Mouse (Mus musculus) stomach, postnatal 0 days (tissue): ENCODE results near the gene Atp5d. TPM values are rescaled to one million over a fixed set of nuclear protein-coding genes. Genes with fewer than 3 reads are reported as not detected.

Source experiments
- ATAC-seq: fragments of 200-750 bp; cut with Nextera tagmentation; 2 replicates; pipeline ENCODE4 v1.8.0; 2017; ENCODE audit not compliant: low FRiP score, low TSS enrichment
- DNase-seq: peaks from one replicate; pipeline ENCODE4 v3.0.0-alpha.2; 2016; ENCODE audit warnings: low spot score
- H3K27ac ChIP-seq: fragments of 300-500 bp; sonication (generic); replicated peaks from 2 replicates; pipeline ENCODE4 v1.5.1; 2014; ENCODE audit warnings: mild to moderate bottlenecking, control low read depth
- H3K27me3 ChIP-seq: fragments of 300-500 bp; sonication (generic); 2 replicates; pipeline ENCODE4 v1.6.1; 2014; ENCODE audit warnings: low read length; ENCODE audit not compliant: control insufficient read depth, insufficient read depth
- H3K36me3 ChIP-seq: fragments of 300-500 bp; sonication (generic); 2 replicates; pipeline ENCODE4 v1.6.1; 2014; ENCODE audit warnings: low read length, mixed read lengths; ENCODE audit not compliant: control insufficient read depth, insufficient read depth
- H3K4me1 ChIP-seq: fragments of 300-500 bp; sonication (generic); replicated peaks from 2 replicates; pipeline ENCODE4 v1.6.1; 2014; ENCODE audit warnings: antibody characterized with exemption; ENCODE audit not compliant: control insufficient read depth, insufficient read depth
- H3K4me2 ChIP-seq: fragments of 300-500 bp; sonication (generic); replicated peaks from 2 replicates; pipeline ENCODE4 v1.6.1; 2014; ENCODE audit warnings: low read depth, mild to moderate bottlenecking, control low read depth, moderate library complexity
- H3K4me3 ChIP-seq: fragments of 300-500 bp; sonication (generic); 2 replicates; pipeline ENCODE4 v1.5.1; 2014; ENCODE audit warnings: low read depth, low read length, control low read depth
- H3K9ac ChIP-seq: fragments of 300-500 bp; sonication (generic); 2 replicates; pipeline ENCODE4 v1.6.1; 2014; ENCODE audit warnings: mild to moderate bottlenecking, low read length, control low read depth, mixed read lengths
- H3K9me3 ChIP-seq: fragments of 300-500 bp; sonication (generic); 2 replicates; pipeline ENCODE4 v1.6.1; 2016; ENCODE audit warnings: low read length; ENCODE audit not compliant: control insufficient read depth
- CTCF ChIP-seq: IDR thresholded peaks from 2 replicates; pipeline ENCODE4 v1.5.1; 2016; ENCODE audit warnings: antibody characterized with exemption, low read depth, mild to moderate bottlenecking, moderate library complexity
- EP300 ChIP-seq: optimal IDR thresholded peaks from 2 replicates; pipeline ENCODE3; 2016; ENCODE audit warnings: antibody characterized with exemption
- WGBS: fragments of 180-500 bp; shearing (Covaris S2); extraction: QIAGEN DNeasy Blood & Tissue Kit; methylation state at CpG from one replicate; pipeline ENCODE4 v1.1.7; 2014; 5-methylcytosine and 5-hydroxymethylcytosine counted together
- polyA plus RNA-seq: library from polyadenylated mRNA; unstranded; fragments of >200 nt; fragmentation: Nextera tagmentation; extraction: Ambion mirVana; gene quantifications from 2 replicates; pipeline ENCODE4 v1.2.1, GENCODE M21; 2015

The Atp5d gene
- polyA plus RNA-seq, 1 experiment from 2014 or later: 705 TPM

- Histone ChIP-seq H3K4me1 (peaks cover 12% of the 10 kb centered on the region), H3K27me3 (no peaks in the 10 kb centered on the region), H3K4me3 (no peak overlapping the region), H3K36me3 (no peaks in the 10 kb centered on the region), H3K4me2 (no peak overlapping the region), H3K9ac (no peak overlapping the region), H3K27ac (no peak overlapping the region), H3K9me3 (no peaks in the 10 kb centered on the region)
- WGBS: 72% methylated on average over 5 of the region's 5 CpGs
- no peak for TF ChIP-seq CTCF
- no peak for TF ChIP-seq EP300
- no peak for ATAC-seq
- DNase-seq: no peak
These were observed 42.9 kb upstream of the Atp5d start for GRCm38 (mm10) chr10:80095547-80095946.

- no peaks in the 10 kb centered on the region for H3K27me3 ChIP-seq
- H3K9ac ChIP-seq: no peak overlapping the region
- 12% methylated on average over 5 of the region's 7 CpGs for WGBS
- H3K27ac ChIP-seq: no peak overlapping the region
- ATAC-seq (0 out of 2 replicates have a peak, but pooled peaks have one; percentile 6), DNase-seq (peak; percentile 68)
- TF ChIP-seq EP300: no peak
- TF ChIP-seq CTCF: no peak
- 0 out of 2 replicates have a peak overlapping the region, but pooled peaks have one; percentile 2 for H3K4me2 ChIP-seq
- H3K4me1 ChIP-seq: peaks cover 14% of the 10 kb centered on the region
- H3K4me3 ChIP-seq: no peak overlapping the region
- H3K36me3 ChIP-seq: no peaks in the 10 kb centered on the region
- no peaks in the 10 kb centered on the region for H3K9me3 ChIP-seq
These were observed 41.2 kb upstream of the Atp5d start for GRCm38 (mm10) chr10:80097275-80097674.

- Histone ChIP-seq H3K4me2 (no peak overlapping the region), H3K27ac (peak overlapping the region; percentile 49), H3K27me3 (no peaks in the 10 kb centered on the region), H3K4me1 (peaks cover 11% of the 10 kb centered on the region), H3K36me3 (no peaks in the 10 kb centered on the region), H3K9ac (no peak overlapping the region), H3K4me3 (no peak overlapping the region), H3K9me3 (no peaks in the 10 kb centered on the region)
- no peak for DNase-seq
- no peak for ATAC-seq
- TF ChIP-seq CTCF (no peak), EP300 (no peak)
- 59% methylated on average over 5 of the region's 5 CpGs for WGBS
These were observed 39.8 kb upstream of the Atp5d start for GRCm38 (mm10) chr10:80098630-80099029.

- WGBS: 39% methylated on average over 11 of the region's 11 CpGs
- Histone ChIP-seq H3K4me2 (peak overlapping the region; percentile 99), H3K27ac (peak overlapping the region; percentile 35), H3K9ac (peak overlapping the region; percentile 31; the same call in 1 of the 2 replicates), H3K9me3 (no peaks in the 10 kb centered on the region), H3K27me3 (no peaks in the 10 kb centered on the region), H3K4me3 (peak overlapping the region; percentile 92), H3K4me1 (peaks cover 11% of the 10 kb centered on the region), H3K36me3 (no peaks in the 10 kb centered on the region)
- peak; percentile 74 for DNase-seq
- no peak for ATAC-seq
- no peak for TF ChIP-seq EP300
- TF ChIP-seq CTCF: no peak
These were observed 37.5 kb upstream of the Atp5d start for GRCm38 (mm10) chr10:80100982-80101381.

- Histone ChIP-seq H3K27ac (peak overlapping the region; percentile 92), H3K27me3 (no peaks in the 10 kb centered on the region), H3K4me1 (peaks cover 11% of the 10 kb centered on the region), H3K4me2 (peak overlapping the region; percentile 99), H3K9me3 (no peaks in the 10 kb centered on the region), H3K4me3 (peak overlapping the region; percentile 92), H3K9ac (peak overlapping the region; percentile 97), H3K36me3 (no peaks in the 10 kb centered on the region)
- DNase-seq (peak; percentile 93), ATAC-seq (peak; percentile 80)
- TF ChIP-seq CTCF (no peak), EP300 (no peak)
- under 1% methylated on average over 55 of the region's 59 CpGs for WGBS
These were observed 36.1 kb upstream of the Atp5d start for GRCm38 (mm10) chr10:80102216-80102915.

GRCm38 (mm10) chr10:80103032-80103431 lies 35.4 kb upstream of the Atp5d start:
- TF ChIP-seq CTCF (no peak), EP300 (no peak)
- Histone ChIP-seq H3K4me1 (peaks cover 11% of the 10 kb centered on the region), H3K4me3 (no peak overlapping the region), H3K9ac (no peak overlapping the region), H3K4me2 (peak overlapping the region; percentile 99), H3K27me3 (no peaks in the 10 kb centered on the region), H3K36me3 (no peaks in the 10 kb centered on the region), H3K27ac (0 out of 2 replicates have a peak overlapping the region, but pooled peaks have one; percentile 92), H3K9me3 (no peaks in the 10 kb centered on the region)
- DNase-seq: no peak
- ATAC-seq: no peak
- WGBS: 76% methylated on average over 2 of the region's 2 CpGs
